Mouse (Mus musculus) cerebellum, adult 11 months (tissue): ENCODE measurements around the gene Abcf1.
A peak's percentile ranks its signal among the peaks of the same experiment; 100 is the strongest.
"Not testable (repeated sequence)": the region's sequence is repeated elsewhere in the genome, so short reads cannot be mapped to it uniquely, and the experiment has no call there.

Experiments
- DNase-seq: peaks from one replicate; pipeline ENCODE4 v3.0.0; 2022

Abcf1 gene

GRCm38 (mm10) chr17:35978811-35979400 lies 9.3 kb upstream of the Abcf1 start:
- DNase-seq = no peak

- DNase-seq = no peak
Observed at GRCm38 (mm10) chr17:35972131-35972530, 2.6 kb upstream of the Abcf1 start.

DNA sequence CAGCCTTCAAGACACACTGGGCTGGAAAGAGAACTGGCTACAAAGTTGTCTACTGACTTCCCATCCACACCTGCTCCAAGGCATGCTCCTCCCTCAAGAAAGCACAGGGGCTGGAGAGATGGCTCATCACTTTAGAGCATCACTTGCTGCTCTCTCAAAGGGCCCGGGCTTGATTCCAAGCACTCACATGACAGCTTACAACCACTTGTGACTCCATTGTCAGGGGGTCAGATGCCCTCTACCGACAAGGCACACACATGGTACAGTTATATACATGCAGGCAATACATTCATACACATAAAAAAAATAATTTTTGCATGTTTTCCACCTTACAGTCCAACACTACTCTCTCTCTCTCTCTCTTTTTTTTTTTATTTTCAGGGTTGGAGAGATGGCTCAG lies 1.9 kb downstream of the Abcf1 start:
- DNase-seq = no peak

GRCm38 (mm10) chr17:35963279-35963678 lies 6.3 kb downstream of the Abcf1 start:
- DNase-seq = no peak

GRCm38 (mm10) chr17:35958533-35959223 lies 10.9 kb downstream of the Abcf1 start:
- no peak for DNase-seq

DNA sequence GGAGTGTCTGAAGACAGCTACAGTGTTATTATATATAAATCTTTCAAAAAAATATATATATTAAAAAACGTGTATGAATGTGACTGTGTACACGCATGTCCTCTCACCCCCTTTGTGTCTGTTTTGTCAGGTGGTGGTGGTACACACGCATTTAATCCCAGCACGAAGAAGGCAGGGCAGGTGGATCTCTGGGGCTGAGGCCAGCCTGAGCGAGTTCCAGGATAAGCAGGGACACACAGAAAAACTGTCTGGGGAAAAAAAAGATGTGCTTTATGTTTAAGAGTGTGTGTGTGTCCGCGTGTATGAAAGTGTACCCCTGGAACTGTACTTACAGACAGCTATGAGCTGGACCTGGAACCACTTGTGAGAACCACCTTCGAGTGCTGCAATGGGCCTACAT lies 14.9 kb downstream of the Abcf1 start:
- DNase-seq = no peak

GRCm38 (mm10) chr17:35952559-35952958 lies 17.0 kb downstream of the Abcf1 start:
- DNase-seq = not testable (repeated sequence)

GRCm38 (mm10) chr17:35950946-35951345 lies 18.6 kb downstream of the Abcf1 start:
- not testable (repeated sequence) for DNase-seq

DNA sequence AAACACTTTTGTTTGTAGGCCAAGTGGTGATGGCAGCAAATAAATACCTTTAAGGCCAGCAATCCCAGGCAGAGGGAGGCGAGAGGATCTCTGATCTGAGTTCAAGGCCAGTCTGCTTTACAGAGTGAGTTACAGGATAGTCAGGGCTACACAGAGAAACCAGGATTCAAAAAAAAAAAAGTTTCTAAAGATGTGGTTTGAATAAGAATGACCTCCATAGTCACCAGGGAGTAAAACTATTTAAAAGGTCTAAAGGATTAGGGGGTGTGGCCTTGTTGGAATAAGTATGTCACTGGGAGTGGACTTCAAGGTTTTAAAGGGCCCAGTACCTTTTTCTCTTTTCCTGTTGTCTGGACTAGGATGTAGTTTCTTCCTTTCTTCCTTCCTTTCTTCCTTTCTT lies 29.6 kb downstream of the Abcf1 start:
- DNase-seq = no peak

- no peak for DNase-seq
Observed at GRCm38 (mm10) chr17:35939108-35939507, 30.5 kb downstream of the Abcf1 start.

DNA sequence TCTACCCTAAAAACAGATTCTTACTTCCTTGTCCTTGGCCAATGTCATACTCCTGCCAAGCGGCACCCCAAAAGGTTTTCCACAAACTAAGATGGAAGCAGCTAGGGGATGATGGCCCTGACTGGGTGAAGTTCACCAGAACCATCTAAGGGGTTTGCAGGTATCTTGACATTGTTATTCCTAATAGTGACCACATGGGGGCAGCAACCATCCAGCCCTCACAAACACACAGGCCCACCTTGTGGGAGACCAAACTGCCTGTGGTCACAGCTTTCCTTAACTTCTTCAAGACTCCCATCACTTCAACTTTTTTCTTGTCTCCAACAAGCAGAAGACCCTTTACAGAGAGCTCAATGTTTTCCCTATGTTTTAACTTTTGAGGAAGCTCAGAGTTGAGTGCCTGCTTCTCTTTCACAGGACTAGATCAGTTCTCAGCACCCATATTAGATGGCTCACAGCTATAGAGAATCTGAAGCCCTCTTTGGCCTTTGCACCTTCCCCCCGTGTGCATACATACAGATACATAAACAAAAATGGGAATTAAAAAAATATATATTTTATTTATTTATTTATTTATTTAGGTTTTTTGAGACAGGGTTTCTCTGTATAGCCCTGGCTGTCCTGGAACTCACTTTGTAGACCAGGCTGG lies 31.7 kb downstream of the Abcf1 start:
- peak; percentile 46 for DNase-seq

- DNase-seq = not testable (repeated sequence)
Observed at GRCm38 (mm10) chr17:35935763-35936162, 33.8 kb downstream of the Abcf1 start.

DNA sequence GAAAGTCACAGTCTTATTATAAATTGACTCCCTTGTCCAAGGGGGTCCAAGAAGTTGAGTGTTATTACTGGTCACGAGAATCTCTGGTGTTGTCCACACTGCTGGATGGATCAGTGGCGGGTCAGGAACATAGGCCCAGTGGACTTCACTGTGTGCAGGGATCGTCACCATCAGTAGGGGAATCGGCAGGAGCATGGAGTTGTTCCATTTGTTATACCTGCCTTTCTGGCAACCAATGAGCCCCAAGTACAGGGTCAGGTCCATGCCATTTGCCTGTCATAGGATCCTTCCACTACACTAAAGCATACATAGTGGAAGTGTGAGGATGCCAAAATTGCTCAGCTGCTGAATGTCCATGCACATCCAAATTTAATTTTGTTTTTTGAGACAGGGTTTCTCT lies 37.0 kb downstream of the Abcf1 start:
- DNase-seq = no peak

GRCm38 (mm10) chr17:35930627-35931026 lies 38.9 kb downstream of the Abcf1 start:
- no peak for DNase-seq

DNA sequence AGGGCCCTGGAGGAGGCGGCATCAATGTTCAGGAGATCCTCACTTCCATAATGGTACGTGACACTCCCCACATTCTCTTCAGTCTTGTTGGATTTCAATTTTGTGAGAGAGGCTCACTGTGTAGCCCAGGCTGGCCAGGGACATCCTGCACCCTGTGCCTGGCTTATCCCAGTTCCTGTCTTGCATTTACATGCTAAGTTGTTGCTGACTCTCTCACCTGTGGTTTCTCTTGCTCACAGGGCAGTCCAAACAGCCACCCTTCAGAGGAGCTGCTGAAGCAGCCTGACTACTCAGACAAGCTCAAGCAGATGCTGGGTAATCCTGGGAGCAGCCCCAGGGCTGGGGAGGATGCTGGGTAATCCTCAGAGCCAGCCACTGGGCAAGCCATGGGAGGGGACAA lies 40.0 kb downstream of the Abcf1 start:
- no peak for DNase-seq

- DNase-seq = no peak
Observed at GRCm38 (mm10) chr17:35927471-35927870, 42.1 kb downstream of the Abcf1 start.

DNA sequence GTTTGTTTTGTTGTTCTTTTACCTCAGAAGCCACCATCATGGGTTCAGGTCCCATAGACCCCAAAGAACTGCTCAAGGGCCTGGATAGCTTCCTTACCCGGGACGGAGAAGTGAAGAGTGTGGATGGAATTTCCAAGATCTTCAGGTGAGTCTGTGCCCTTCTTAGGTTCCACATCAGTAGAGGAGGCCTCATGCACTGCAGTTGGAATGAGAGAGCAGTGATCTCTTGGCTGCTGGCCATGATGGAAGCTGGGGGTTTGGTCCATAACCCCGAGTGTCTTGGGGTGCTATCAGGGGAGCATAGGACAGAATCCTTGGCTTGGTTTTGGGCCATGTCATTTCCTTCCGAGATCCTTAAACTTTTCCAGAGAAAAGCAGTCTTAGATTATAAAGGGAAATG lies 46.3 kb downstream of the Abcf1 start:
- no peak for DNase-seq

- DNase-seq = no peak
Observed at GRCm38 (mm10) chr17:35922566-35922965, 47.0 kb downstream of the Abcf1 start.

DNA sequence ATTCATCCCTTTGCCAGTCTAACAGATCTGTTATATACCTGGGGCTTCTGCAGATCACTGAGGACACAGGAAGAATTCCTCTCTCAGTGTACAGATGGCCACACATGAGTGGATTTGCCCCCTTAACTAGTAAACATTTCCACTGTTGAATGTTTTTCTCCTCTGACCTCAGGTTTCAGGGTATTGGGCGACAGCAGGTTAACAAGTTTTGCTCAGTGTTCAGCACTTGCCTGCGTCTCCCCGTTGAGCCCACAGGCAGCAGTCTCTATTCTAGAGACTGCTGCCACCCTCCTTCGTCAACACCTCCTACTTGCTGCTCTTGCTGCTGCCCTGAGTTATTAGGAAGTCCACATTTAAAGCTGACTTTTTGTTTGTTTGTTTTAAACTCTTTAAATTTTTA lies 47.9 kb downstream of the Abcf1 start:
- DNase-seq = no peak

GRCm38 (mm10) chr17:35920862-35921562 lies 48.5 kb downstream of the Abcf1 start:
- DNase-seq = no peak

DNA sequence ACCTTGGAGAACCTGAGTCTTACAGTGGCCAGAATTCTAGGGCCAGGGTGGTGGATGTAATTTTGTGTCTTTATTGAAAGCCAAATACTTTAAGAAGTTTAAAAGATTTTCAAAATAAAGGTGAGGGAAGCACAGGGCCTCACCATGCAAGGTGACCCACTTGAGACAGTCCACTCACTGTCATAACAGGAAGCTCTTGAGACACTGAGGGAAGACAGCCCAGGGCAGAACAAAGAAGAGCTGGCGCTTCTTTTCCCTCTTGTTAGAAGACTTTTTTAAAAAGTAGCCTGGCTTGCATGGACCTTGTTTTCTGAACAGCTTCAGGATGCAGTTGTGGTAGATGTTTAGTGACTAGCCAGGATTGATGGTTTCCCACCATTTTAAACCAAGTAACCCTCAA lies 49.2 kb downstream of the Abcf1 start:
- no peak for DNase-seq

DNA sequence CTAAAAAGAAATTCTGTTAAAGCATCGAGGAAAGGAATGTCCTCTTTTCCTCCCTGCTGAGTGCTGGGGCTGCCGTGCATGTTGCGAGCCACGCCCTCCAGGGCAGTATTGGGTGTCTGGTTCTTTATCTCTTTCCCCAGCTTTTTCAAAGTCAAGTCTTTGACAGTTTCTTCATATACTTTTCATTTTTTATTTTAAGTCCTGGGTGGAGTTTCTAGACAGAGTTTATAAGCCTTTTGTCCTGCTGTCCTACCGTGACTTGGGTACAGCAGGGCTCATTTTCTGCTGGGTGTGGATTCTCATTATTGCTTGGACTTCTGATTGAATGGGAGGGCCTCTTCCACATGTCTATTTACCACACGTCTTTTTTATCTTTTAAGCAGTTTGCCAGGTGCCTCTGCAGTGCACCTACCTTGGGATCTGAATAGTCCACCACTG lies 49.7 kb downstream of the Abcf1 start:
- DNase-seq = no peak

DNA sequence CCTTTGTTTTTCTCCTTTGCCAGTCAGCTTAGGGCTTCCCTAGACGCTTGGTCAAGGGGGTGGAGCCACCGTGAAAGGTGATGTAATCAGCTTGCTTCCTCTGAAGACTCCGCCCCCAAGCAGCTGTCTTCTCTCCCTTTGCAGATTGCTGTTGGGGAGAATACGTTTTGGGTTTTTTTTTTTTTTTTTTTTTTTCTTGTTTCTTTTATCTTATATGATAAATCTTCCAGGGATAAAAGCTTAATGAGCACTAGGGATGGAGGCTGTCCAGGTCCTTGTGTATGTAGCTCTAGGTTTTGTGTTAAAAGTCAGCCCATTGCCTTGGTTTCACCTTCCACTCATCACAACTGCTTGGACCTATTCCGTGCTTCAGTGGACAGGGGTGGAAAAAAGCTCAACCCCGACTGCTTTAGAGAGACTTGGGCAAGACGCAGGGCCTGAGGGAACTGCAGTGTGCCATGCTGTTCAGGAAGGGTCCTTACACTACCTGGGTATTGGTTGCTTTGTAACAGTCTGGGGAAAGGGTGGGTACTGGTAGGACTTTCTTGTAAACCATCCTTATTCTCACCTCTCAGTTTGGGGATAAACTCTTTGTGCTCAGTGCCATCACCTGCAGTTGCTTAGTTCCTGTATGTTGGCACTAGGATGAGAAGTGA lies 50.4 kb downstream of the Abcf1 start:
- peak; percentile 95 for DNase-seq
